Mouse (Mus musculus): ENCODE measurements around the gene Abca13. TPM values are rescaled to one million over a fixed set of nuclear protein-coding genes. Genes with fewer than 3 reads are reported as not detected.
A peak's percentile ranks its signal among the peaks of the same experiment; 100 is the strongest.

The Abca13 gene
- polyA plus RNA-seq, 1 experiment from 2014 or later, result 0.03 TPM

DNA sequence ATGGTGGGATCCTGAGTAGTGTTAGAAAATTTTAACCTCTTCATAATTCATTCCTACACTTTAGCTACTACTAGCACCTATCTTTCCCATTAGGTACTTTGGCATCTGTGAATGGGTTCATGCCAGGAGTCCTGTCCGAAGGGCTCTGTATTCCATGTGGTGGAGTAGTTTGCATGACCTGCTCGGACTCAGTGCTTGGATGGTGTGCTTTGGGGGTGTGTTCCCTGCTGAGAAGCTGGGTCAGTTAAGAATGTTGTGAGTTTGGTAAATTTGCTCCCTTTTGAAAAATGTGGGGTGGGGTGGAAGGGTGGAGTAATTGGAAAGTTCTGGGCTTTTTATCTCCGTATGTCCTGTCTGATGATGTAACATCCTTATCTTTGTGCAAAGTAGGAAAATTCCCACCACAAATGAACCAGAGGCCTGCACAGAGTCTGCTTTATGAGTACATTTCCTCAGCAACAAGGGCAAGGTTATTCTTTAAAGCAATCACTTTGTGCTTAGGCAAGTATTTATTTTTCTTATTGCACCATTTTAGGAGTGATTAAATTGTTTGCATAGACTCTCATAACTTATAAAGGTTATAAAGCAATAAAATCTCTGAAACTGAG, 475.0 kb downstream of the Abca13 start:
- Histone ChIP-seq H3K4me1 (replicated peaks; ENCODE audit: control insufficient read depth, insufficient read depth, low read length) (no peaks in the 10 kb centered on the region), H3K4me3 (replicated peaks; ENCODE audit: low read length) (no peak overlapping the region), H3K27ac (no peak overlapping the region), H3K9ac (no peak overlapping the region), H3K36me3 (replicated peaks; ENCODE audit: control insufficient read depth, insufficient read depth) (no peaks in the 10 kb centered on the region), H3K27me3 (ENCODE audit: control insufficient read depth, insufficient read depth, low read length) (no peaks in the 10 kb centered on the region), H3K4me2 (replicated peaks) (no peak overlapping the region), H3K9me3 (ENCODE audit: control insufficient read depth, low read length) (no peaks in the 10 kb centered on the region)
- DNase-seq (ENCODE audit: low spot score), result no peak
- 85% methylated on average over 3 of the region's 3 CpGs for WGBS
- ATAC-seq (ENCODE audit: low FRiP score), result no peak

DNA sequence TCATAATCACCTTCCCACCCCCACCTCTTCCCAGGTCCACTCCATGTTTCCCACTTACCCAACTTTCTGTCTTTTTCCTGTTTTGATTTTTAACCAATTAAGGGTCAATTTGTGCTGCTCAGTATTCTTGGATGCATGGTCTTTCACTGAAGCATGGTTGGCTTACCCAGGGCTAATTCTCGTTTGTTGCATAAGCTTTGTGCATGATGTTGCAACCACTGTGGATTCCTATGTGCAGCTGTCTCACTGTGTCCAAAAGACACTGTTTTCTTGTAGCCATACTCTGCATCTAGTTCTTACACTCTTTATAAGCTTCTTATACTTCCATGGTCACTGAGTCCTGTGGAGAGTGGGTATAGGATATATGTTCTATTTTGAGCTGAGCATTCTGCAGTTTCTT, 477.7 kb downstream of the Abca13 start:
- H3K27ac ChIP-seq, result no peak overlapping the region
- no peak overlapping the region for H3K4me3 ChIP-seq (replicated peaks; ENCODE audit: low read length)
- H3K36me3 ChIP-seq (replicated peaks; ENCODE audit: control insufficient read depth, insufficient read depth), result no peaks in the 10 kb centered on the region
- 89% methylated on average over 1 of the region's 1 CpGs for WGBS
- H3K4me1 ChIP-seq (replicated peaks; ENCODE audit: control insufficient read depth, insufficient read depth, low read length), result no peaks in the 10 kb centered on the region
- no peaks in the 10 kb centered on the region for H3K9me3 ChIP-seq (ENCODE audit: control insufficient read depth, low read length)
- H3K4me2 ChIP-seq (replicated peaks), result no peak overlapping the region
- H3K27me3 ChIP-seq (ENCODE audit: control insufficient read depth, insufficient read depth, low read length), result no peaks in the 10 kb centered on the region
- DNase-seq (ENCODE audit: low spot score) (no peak), ATAC-seq (ENCODE audit: low FRiP score) (no peak)
- no peak overlapping the region for H3K9ac ChIP-seq

DNA sequence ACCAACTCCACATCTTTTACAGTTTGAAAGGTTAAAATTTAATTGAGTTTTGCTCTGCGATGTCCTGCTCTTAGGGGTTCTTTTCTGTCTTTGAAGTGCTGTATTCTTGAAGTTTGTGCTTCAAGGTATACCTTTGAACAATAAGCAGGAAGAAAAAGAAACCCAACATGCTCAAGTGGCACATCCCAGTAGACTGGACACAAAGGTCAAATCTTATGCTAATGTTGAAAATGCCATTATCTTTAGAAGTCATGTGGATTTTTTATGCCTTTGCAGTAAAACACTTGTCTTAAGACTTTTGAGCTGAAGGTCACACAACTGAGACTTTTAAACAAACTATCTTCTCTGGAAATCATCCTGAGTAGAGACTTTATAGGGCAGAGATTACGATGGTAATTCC, 493.2 kb downstream of the Abca13 start:
- no peak for DNase-seq (ENCODE audit: low spot score)
- H3K9ac ChIP-seq, result no peak overlapping the region
- no peaks in the 10 kb centered on the region for H3K36me3 ChIP-seq (replicated peaks; ENCODE audit: control insufficient read depth, insufficient read depth)
- 88% methylated on average over 2 of the region's 2 CpGs for WGBS
- ATAC-seq (ENCODE audit: low FRiP score), result no peak
- H3K27ac ChIP-seq, result no peak overlapping the region
- H3K4me3 ChIP-seq (replicated peaks; ENCODE audit: low read length), result no peak overlapping the region
- H3K27me3 ChIP-seq (ENCODE audit: control insufficient read depth, insufficient read depth, low read length), result no peaks in the 10 kb centered on the region
- H3K9me3 ChIP-seq (ENCODE audit: control insufficient read depth, low read length), result no peaks in the 10 kb centered on the region
- H3K4me1 ChIP-seq (replicated peaks; ENCODE audit: control insufficient read depth, insufficient read depth, low read length), result no peaks in the 10 kb centered on the region
- no peak overlapping the region for H3K4me2 ChIP-seq (replicated peaks)

DNA sequence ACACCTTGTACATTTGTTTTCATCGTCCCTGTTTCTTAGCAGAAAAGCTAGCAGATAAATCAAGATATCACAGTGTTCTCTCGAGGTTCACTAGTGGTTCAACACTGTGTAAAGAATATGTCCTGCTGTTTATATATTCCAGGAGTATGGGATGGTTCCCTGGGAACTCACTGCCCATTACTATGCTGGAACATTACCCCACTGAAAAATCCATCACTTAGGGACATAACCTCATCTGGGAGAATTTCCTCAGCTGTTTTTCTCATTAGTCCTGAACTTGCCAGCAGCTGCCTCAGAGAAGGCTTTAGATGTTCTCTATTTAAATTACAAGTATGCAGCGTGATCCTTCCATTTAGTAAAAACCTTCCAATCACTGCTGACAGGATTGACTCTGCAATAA, 513.4 kb downstream of the Abca13 start:
- no peaks in the 10 kb centered on the region for H3K4me1 ChIP-seq (replicated peaks; ENCODE audit: control insufficient read depth, insufficient read depth, low read length)
- H3K27me3 ChIP-seq (ENCODE audit: control insufficient read depth, insufficient read depth, low read length), result no peaks in the 10 kb centered on the region
- no peak overlapping the region for H3K27ac ChIP-seq
- peak; percentile 40 for DNase-seq (ENCODE audit: low spot score)
- no peak overlapping the region for H3K4me3 ChIP-seq (replicated peaks; ENCODE audit: low read length)
- no peak overlapping the region for H3K9ac ChIP-seq
- 57% methylated on average over 3 of the region's 3 CpGs for WGBS
- no peaks in the 10 kb centered on the region for H3K36me3 ChIP-seq (replicated peaks; ENCODE audit: control insufficient read depth, insufficient read depth)
- H3K9me3 ChIP-seq (ENCODE audit: control insufficient read depth, low read length), result no peaks in the 10 kb centered on the region
- H3K4me2 ChIP-seq (replicated peaks), result no peak overlapping the region
- no peak; the same call in 1 of the 2 replicates for ATAC-seq (ENCODE audit: low FRiP score)

DNA sequence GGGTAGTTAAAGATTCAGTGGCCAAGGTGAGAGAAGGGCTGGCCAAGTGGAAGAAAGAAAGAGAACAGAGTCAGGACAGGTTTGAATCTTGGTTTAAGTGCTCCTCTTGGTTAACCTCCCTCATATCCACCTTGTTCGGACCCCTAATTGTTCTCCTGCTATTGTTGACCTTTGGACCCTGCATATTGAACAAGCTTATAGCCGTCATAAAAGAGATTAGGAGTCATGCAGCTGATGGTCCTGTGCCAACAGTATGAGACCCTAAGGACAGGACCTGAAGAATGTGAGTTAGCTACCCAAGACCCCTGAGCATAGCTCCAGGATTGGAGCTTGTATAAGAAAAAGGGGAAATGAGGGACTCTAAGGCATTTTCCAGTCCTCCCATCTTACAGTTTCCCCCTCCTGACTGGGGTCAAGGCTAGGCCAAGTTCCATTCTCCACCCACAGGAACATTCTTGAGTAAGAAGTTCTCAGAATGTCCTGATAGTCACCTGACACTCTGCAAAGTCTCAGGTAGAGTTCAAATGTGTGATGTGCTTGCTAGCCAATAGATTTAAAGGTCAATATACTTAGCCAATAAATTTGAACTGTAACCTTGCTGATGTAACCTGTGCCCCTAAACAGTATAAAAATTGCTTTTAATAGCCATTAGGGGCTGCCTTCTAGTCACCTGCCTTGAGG, 536.2 kb downstream of the Abca13 start:
- Histone ChIP-seq H3K4me3 (replicated peaks; ENCODE audit: low read length) (no peak overlapping the region), H3K36me3 (replicated peaks; ENCODE audit: control insufficient read depth, insufficient read depth) (no peaks in the 10 kb centered on the region), H3K9me3 (ENCODE audit: control insufficient read depth, low read length) (no peaks in the 10 kb centered on the region), H3K9ac (no peak overlapping the region), H3K4me1 (replicated peaks; ENCODE audit: control insufficient read depth, insufficient read depth, low read length) (no peaks in the 10 kb centered on the region), H3K4me2 (replicated peaks) (no peak overlapping the region), H3K27me3 (ENCODE audit: control insufficient read depth, insufficient read depth, low read length) (no peaks in the 10 kb centered on the region), H3K27ac (no peak overlapping the region)
- WGBS, result 77% methylated on average over 2 of the region's 2 CpGs
- no peak for ATAC-seq (ENCODE audit: low FRiP score)
- DNase-seq (ENCODE audit: low spot score), result no peak

DNA sequence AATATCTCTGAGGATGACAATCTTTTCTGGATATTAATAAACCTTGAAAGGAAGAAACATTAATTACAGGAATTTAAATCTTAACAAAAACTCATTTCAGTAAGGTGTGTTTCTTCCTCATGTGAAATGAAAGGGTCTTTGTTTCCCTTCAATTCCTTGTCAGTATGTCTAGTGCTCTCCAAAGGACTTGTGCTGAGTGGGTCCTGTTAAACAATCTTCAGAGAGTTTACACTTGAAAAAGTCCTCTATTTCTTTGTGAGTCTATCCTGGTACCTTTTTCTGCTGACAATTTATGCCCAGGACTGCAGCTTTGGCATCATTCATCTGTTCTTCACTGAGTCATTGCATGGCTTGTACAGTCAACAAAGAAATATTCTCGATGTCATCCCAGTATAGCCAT, 539.6 kb downstream of the Abca13 start:
- Histone ChIP-seq H3K9me3 (ENCODE audit: control insufficient read depth, low read length) (no peaks in the 10 kb centered on the region), H3K27me3 (ENCODE audit: control insufficient read depth, insufficient read depth, low read length) (no peaks in the 10 kb centered on the region), H3K4me1 (replicated peaks; ENCODE audit: control insufficient read depth, insufficient read depth, low read length) (no peaks in the 10 kb centered on the region), H3K9ac (no peak overlapping the region), H3K4me3 (replicated peaks; ENCODE audit: low read length) (no peak overlapping the region), H3K4me2 (replicated peaks) (no peak overlapping the region), H3K36me3 (replicated peaks; ENCODE audit: control insufficient read depth, insufficient read depth) (no peaks in the 10 kb centered on the region), H3K27ac (no peak overlapping the region)
- 90% methylated on average over 1 of the region's 1 CpGs for WGBS
- DNase-seq (ENCODE audit: low spot score) (no peak), ATAC-seq (ENCODE audit: low FRiP score) (no peak)

Other genes with a start within 250 kb of the Abca13 start
- gene Pkd1l1, start 218.7 kb upstream of the Abca13 start, polyA plus RNA-seq (2014; fragmentation: Nextera tagmentation; extraction: Ambion mirVana), result 0.03 and 0.31 TPM in 2 replicates
- gene Hus1, start 180.8 kb upstream of the Abca13 start, polyA plus RNA-seq (2014; fragmentation: Nextera tagmentation; extraction: Ambion mirVana), result 10.2 and 12.7 TPM in 2 replicates
- gene Gm11992, start 143.3 kb upstream of the Abca13 start, polyA plus RNA-seq (2014; fragmentation: Nextera tagmentation; extraction: Ambion mirVana), result 3.0 and 3.1 TPM in 2 replicates
- gene Sun3, start 143.0 kb upstream of the Abca13 start, polyA plus RNA-seq (2014; fragmentation: Nextera tagmentation; extraction: Ambion mirVana), result 0.23 and 0.33 TPM in 2 replicates
- gene Upp1, start 73.8 kb upstream of the Abca13 start, polyA plus RNA-seq (2014; fragmentation: Nextera tagmentation; extraction: Ambion mirVana), result 5.0 and 5.1 TPM in 2 replicates